ENCODE assay signal across 8 mouse cellular contexts in genomic region chr6:136941051-136942021, GRCm38 (mm10). TPM values are rescaled to one million over a fixed set of nuclear protein-coding genes. Genes with fewer than 3 reads are reported as not detected.
A peak's percentile ranks its signal among the peaks of the same experiment; 100 is the strongest.
DNase-seq lines count a peak whose midpoint lies in the region; ATAC-seq and TF ChIP-seq lines count a peak whose summit lies in the region.

Arhgdib (minus strand) TSS chr6:136941899.

- no peak for TF ChIP-seq CTCF in C2C12 (IDR thresholded peaks at IDR 0.05; ENCODE audit: control insufficient read depth, insufficient read depth, insufficient read length)
- TF ChIP-seq CTCF in heart, postnatal 0 days (IDR thresholded peaks at IDR 0.05; ENCODE audit: low read depth), result no peak

- H3K27ac ChIP-seq in embryonic facial prominence, embryonic 12.5 days, result peak within 1 kb of the TSS; percentile 90
- H3K27ac ChIP-seq in heart, postnatal 0 days (ENCODE audit: low read depth), result peak within 1 kb of the TSS; percentile 90
- H3K27ac ChIP-seq in stomach, embryonic 16.5 days (ENCODE audit: low read length), result peak within 1 kb of the TSS; percentile 91

- 29% methylated on average over 12 of the region's 12 CpGs for WGBS in embryonic facial prominence, embryonic 12.5 days
- 18% methylated on average over 12 of the region's 12 CpGs for WGBS in heart, postnatal 0 days
- 21% methylated on average over 12 of the region's 12 CpGs for WGBS in stomach, embryonic 16.5 days

- no peak within 1 kb of the TSS for H3ac ChIP-seq in C2C12 (ENCODE audit: control insufficient read depth, insufficient read length, low read depth)

- TF ChIP-seq EP300 in heart, postnatal 0 days (IDR thresholded peaks at IDR 0.05; ENCODE audit: low read depth), result no peak

- no peaks in the 10 kb centered on the region for H3K79me3 ChIP-seq in C2C12 (ENCODE audit: low read depth)

- H3K27me3 ChIP-seq in C2C12 (ENCODE audit: control insufficient read depth, insufficient read depth, insufficient read length), result no peaks in the 10 kb centered on the region
- H3K27me3 ChIP-seq in embryonic facial prominence, embryonic 12.5 days, result no peaks in the 10 kb centered on the region
- no peaks in the 10 kb centered on the region for H3K27me3 ChIP-seq in heart, postnatal 0 days (ENCODE audit: control insufficient read depth, insufficient read depth, low read length)
- H3K27me3 ChIP-seq in stomach, embryonic 16.5 days (ENCODE audit: control insufficient read depth, insufficient read depth, low read length), result no peaks in the 10 kb centered on the region

- peak within 1 kb of the TSS; percentile 32 for H3K4me2 ChIP-seq in embryonic facial prominence, embryonic 12.5 days (replicated peaks)
- H3K4me2 ChIP-seq in heart, postnatal 0 days (ENCODE audit: low read depth, low read length), result peak within 1 kb of the TSS; percentile 59
- H3K4me2 ChIP-seq in stomach, embryonic 16.5 days (ENCODE audit: low read depth, low read length), result peak within 1 kb of the TSS; percentile 36

- no peak within 1 kb of the TSS for H3K4me3 ChIP-seq in C2C12 (ENCODE audit: insufficient read depth, poor library complexity, severe bottlenecking)
- no peak within 1 kb of the TSS for H3K4me3 ChIP-seq in embryonic facial prominence, embryonic 12.5 days
- peak within 1 kb of the TSS; percentile 40 for H3K4me3 ChIP-seq in heart, postnatal 0 days (ENCODE audit: low read depth, low read length)
- H3K4me3 ChIP-seq in stomach, embryonic 16.5 days (replicated peaks; ENCODE audit: low read length), result peak within 1 kb of the TSS; percentile 22

- H3K9ac ChIP-seq in embryonic facial prominence, embryonic 12.5 days, result no peak within 1 kb of the TSS; the same call in 1 of the 2 replicates
- H3K9ac ChIP-seq in heart, postnatal 0 days (replicated peaks; ENCODE audit: low read depth, low read length), result peak within 1 kb of the TSS; percentile 44; the same call in 1 of the 2 replicates
- peak within 1 kb of the TSS; percentile 66 for H3K9ac ChIP-seq in stomach, embryonic 16.5 days (ENCODE audit: low read length)

- no peaks in the 10 kb centered on the region for H3K79me2 ChIP-seq in C2C12 (ENCODE audit: control insufficient read depth, insufficient read depth)

- no peak for ATAC-seq in embryonic facial prominence, embryonic 12.5 days (ENCODE audit: insufficient number of reproducible peaks, insufficient read depth, low FRiP score, low TSS enrichment)
- ATAC-seq in heart, postnatal 0 days (ENCODE audit: insufficient read depth, low read depth), result peak; percentile 21; the same call in 1 of the 2 replicates
- ATAC-seq in megakaryocyte progenitor cell, adult 5-6 weeks (replicated peaks; ENCODE audit: poor library complexity), result peak; percentile 32
- ATAC-seq in stomach, embryonic 16.5 days (ENCODE audit: insufficient read depth, low FRiP score), result peak; percentile 79

- no peaks in the 10 kb centered on the region for H3K36me3 ChIP-seq in C2C12 (ENCODE audit: control insufficient read depth, insufficient read depth)
- no peaks in the 10 kb centered on the region for H3K36me3 ChIP-seq in embryonic facial prominence, embryonic 12.5 days
- no peaks in the 10 kb centered on the region for H3K36me3 ChIP-seq in heart, postnatal 0 days (replicated peaks; ENCODE audit: control insufficient read depth, insufficient read depth, low read length)
- H3K36me3 ChIP-seq in stomach, embryonic 16.5 days (ENCODE audit: control insufficient read depth, insufficient read depth, low read length), result no peaks in the 10 kb centered on the region

- no peaks in the 10 kb centered on the region for H3K9me3 ChIP-seq in embryonic facial prominence, embryonic 12.5 days
- no peaks in the 10 kb centered on the region for H3K9me3 ChIP-seq in heart, postnatal 0 days (replicated peaks; ENCODE audit: control insufficient read depth, low read length)
- H3K9me3 ChIP-seq in stomach, embryonic 16.5 days (replicated peaks; ENCODE audit: control insufficient read depth, low read length), result no peaks in the 10 kb centered on the region

- peaks cover 23% of the 10 kb centered on the region for H3K4me1 ChIP-seq in embryonic facial prominence, embryonic 12.5 days
- H3K4me1 ChIP-seq in heart, postnatal 0 days (ENCODE audit: control insufficient read depth, insufficient read depth), result peaks cover 12% of the 10 kb centered on the region
- peaks cover 22% of the 10 kb centered on the region for H3K4me1 ChIP-seq in stomach, embryonic 16.5 days (ENCODE audit: control insufficient read depth, insufficient read depth, low read length)

- DNase-seq in ES-CJ7 (ENCODE audit: low read depth, low spot score), result peak; percentile 26
- peak; percentile 40 for DNase-seq in heart, postnatal 0 days (ENCODE audit: low spot score)
- DNase-seq in kidney, postnatal 25 days, result peak; percentile 59 to 71
- DNase-seq in cerebellum, adult 8-10 months, result no peak

TF ChIP-seq in C2C12, 6 proteins besides CTCF, POLR2A, EP300 and RAD21:
- no peak for TF ChIP-seq MAX (IDR thresholded peaks at IDR 0.05)
- no peak for TF ChIP-seq FOSL1 (IDR thresholded peaks at IDR 0.05; ENCODE audit: insufficient read depth, low read length, poor library complexity, severe bottlenecking)
- TF ChIP-seq USF1 (IDR thresholded peaks at IDR 0.05; ENCODE audit: low read depth), result peak; percentile 25
- TF ChIP-seq CEBPB (IDR thresholded peaks at IDR 0.05; ENCODE audit: low read depth), result no peak
- TF ChIP-seq MYOD1 (IDR thresholded peaks at IDR 0.05; ENCODE audit: control insufficient read depth, insufficient read length, low read depth), result no peak
TF ChIP-seq in C2C12: peak in this region for 1.

RNA-seq across cellular contexts. Expression of gene Arhgdib, which starts in this region (rescaled TPM):
- 101 TPM for polyA plus RNA-seq in C2C12 (2012; fragmentation: generic; extraction: Trizol)
- polyA plus RNA-seq in embryonic facial prominence, embryonic 12.5 days (2016; fragmentation: Nextera tagmentation; extraction: Ambion mirVana), result 51.1 and 58.5 TPM in 2 replicates
- 42.2 and 45.9 TPM in 2 replicates for total RNA-seq in heart, postnatal 0 days (2014; rRNA removed; ENCODE audit: low replicate concordance)
- 56.7 and 58.8 TPM in 2 replicates for polyA plus RNA-seq in heart, postnatal 0 days (2015; fragmentation: Nextera tagmentation; extraction: Ambion mirVana)
- 2,686 and 2,904 TPM in 2 replicates for total RNA-seq in megakaryocyte progenitor cell, adult 5-6 weeks (2015)
- total RNA-seq in megakaryocyte progenitor cell, adult 5-6 weeks (2017), result 1,309 and 1,334 TPM in 2 replicates
- 57.8 and 69.5 TPM in 2 replicates for polyA plus RNA-seq in stomach, embryonic 16.5 days (2015; fragmentation: Nextera tagmentation; extraction: Ambion mirVana)

Comparison
In these comparisons a context has a peak if more than half of its experiments do, and no peak if none do; other contexts are left out.
1. RNA of gene Arhgdib (total RNA-seq): 1,309 to 2,904 TPM in megakaryocyte progenitor cell, adult 5-6 weeks; 42.2 to 45.9 TPM in heart, postnatal 0 days; every median in the first group is over 10 times any median in the second.
2. H3K4me3 ChIP-seq: peak in heart, postnatal 0 days (single experiment) and stomach, embryonic 16.5 days (single experiment); none in C2C12 (single experiment) and embryonic facial prominence, embryonic 12.5 days (single experiment).
3. Peak in every context shown above with its lines, with median percentiles within 50 percentile points of each other: H3K27ac ChIP-seq and H3K4me2 ChIP-seq.